Mouse (Mus musculus) B cell, adult (primary cell): ENCODE data around the gene Zfp385b. TPM values are rescaled to one million over a fixed set of nuclear protein-coding genes. Genes with fewer than 3 reads are reported as not detected.

ENCODE experiments used
- total RNA-seq: library from RNA; stranded (reverse); gene quantifications from 4 replicates; pipeline ENCODE4 v1.2.4, GENCODE M21; 2023; ENCODE audit not compliant: inconsistent age

Gene Zfp385b
- total RNA-seq: not detected in 4 replicates

DNA sequence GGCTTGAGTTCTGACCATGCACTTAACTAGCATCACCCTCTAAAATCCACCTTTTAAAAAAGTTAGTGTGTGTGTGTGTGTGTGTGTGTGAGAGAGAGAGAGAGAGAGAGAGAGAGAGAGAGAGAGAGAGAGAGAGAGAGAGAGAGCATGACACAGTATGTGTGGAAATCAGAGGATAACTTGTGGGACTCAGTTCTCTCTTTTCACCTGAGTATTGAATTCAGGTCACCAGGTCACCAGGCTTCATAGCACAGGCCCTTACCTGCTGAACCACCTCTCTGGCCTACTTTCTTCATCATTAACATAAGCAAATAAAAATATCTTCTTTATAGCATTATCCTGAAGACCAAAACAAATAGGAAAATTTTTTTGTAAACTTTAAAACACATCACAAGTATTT is at the start of gene Zfp385b:
Gene Zfp385b, minus strand, starts transcription at position 101 of the 400 bp plus-strand sequence.

Other genes starting within 250 kb of the Zfp385b start
- 50.1 to 60.5 TPM (median 50.6 TPM) in 4 replicates for gene Cwc22, start 126.7 kb upstream of the Zfp385b start, total RNA-seq